Comparison of ENCODE assay signal across 8 mouse cellular contexts in the genomic region with DNA sequence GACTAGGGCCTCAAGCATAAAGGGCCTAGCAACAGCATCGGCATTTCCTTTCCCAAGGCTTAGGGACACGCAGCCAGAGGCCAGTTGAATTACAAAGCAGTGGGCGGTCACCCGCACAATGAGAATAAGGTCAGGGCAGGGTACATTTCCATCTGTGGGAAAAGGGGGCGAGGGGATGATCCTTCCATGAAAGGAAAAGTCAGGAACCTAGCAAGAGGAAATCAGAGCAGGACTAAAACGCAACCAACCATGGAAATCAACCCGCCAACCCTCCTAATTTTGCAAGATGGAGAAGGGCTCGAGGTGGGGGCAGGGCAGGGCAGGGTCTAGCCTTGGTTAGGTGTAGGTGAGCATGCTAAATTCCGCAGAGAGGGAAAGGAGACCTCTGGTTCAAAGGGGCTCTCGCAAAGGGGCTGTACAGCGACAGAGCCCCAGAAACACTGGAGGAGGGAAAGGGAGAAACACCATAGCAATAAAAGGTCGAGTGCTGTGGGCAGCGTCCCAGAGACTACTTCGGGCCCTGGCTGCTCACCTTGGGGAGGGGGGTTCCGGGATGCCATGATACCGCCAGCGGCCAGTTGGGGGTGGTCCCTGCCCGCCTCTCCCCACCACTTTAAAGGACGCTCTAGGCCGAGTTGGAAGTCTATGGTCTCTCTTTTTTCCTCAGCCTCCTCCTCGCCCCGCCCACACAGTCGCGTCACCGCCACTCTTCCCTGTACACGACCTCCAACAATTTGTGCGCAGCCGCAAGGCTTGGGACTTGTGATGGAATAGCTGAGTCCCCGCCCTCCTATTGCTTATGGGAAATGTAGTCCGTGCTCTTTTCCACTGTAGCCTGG. TPM values are rescaled to one million over a fixed set of nuclear protein-coding genes. Genes with fewer than 3 reads are reported as not detected.
DNase-seq lines count a peak whose midpoint lies in the region; ATAC-seq and TF ChIP-seq lines count a peak whose summit lies in the region.

A gene (minus strand): TSS at position 705 of the 839 bp plus-strand sequence.

- H3K9ac ChIP-seq in kidney, embryonic 16.5 days (replicated peaks; ENCODE audit: low read length) = peak within 1 kb of the TSS; percentile 71
- peak within 1 kb of the TSS; percentile 89 for H3K9ac ChIP-seq in liver, adult 2 months (ENCODE audit: low read depth, low read length)

- peak within 1 kb of the TSS; percentile 62 for H3K4me3 ChIP-seq in heart, embryonic 10.5 days
- H3K4me3 ChIP-seq in kidney, embryonic 16.5 days (ENCODE audit: low read length) = peak within 1 kb of the TSS; percentile 58
- H3K4me3 ChIP-seq in liver, adult 2 months (ENCODE audit: insufficient read depth, low read depth, low read length) = peak within 1 kb of the TSS; percentile 94
- peak within 1 kb of the TSS; percentile 55 for H3K4me3 ChIP-seq in myocyte

- no peak within 1 kb of the TSS for H3ac ChIP-seq in myocyte (ENCODE audit: control insufficient read depth, insufficient read length)

- H3K36me3 ChIP-seq in heart, embryonic 10.5 days = no peaks in the 10 kb centered on the region
- H3K36me3 ChIP-seq in kidney, embryonic 16.5 days (ENCODE audit: insufficient read depth, low read length) = no peaks in the 10 kb centered on the region
- peaks cover 4% of the 10 kb centered on the region; the same call in 1 of the 2 replicates for H3K36me3 ChIP-seq in liver, adult 2 months (ENCODE audit: control insufficient read depth, insufficient read depth, low read length)
- no peaks in the 10 kb centered on the region for H3K36me3 ChIP-seq in myocyte (ENCODE audit: control insufficient read depth, insufficient read depth)
- no peaks in the 10 kb centered on the region for H3K36me3 ChIP-seq in splenic B cell, adult 2 months (ENCODE audit: control insufficient read depth, insufficient read depth, low read length, poor library complexity, severe bottlenecking)

- peak; percentile 100 for ATAC-seq in erythroblast, adult 5-6 weeks (replicated peaks; ENCODE audit: low FRiP score, poor library complexity, severe bottlenecking)
- peak; percentile 99 for ATAC-seq in kidney, embryonic 16.5 days (ENCODE audit: low FRiP score, low TSS enrichment)

- no peaks in the 10 kb centered on the region for H3K9me3 ChIP-seq in heart, embryonic 10.5 days
- no peaks in the 10 kb centered on the region for H3K9me3 ChIP-seq in kidney, embryonic 16.5 days (ENCODE audit: low read length)

- H3K27ac ChIP-seq in heart, embryonic 10.5 days = peak within 1 kb of the TSS; percentile 91
- peak within 1 kb of the TSS; percentile 93 for H3K27ac ChIP-seq in kidney, embryonic 16.5 days (ENCODE audit: low read length)
- H3K27ac ChIP-seq in liver, adult 2 months (replicated peaks; ENCODE audit: insufficient read depth, low read depth, low read length) = peak within 1 kb of the TSS; percentile 99

- H3K4me1 ChIP-seq in heart, embryonic 10.5 days = no peaks in the 10 kb centered on the region
- no peaks in the 10 kb centered on the region for H3K4me1 ChIP-seq in kidney, embryonic 16.5 days (ENCODE audit: insufficient read depth, low read length)
- H3K4me1 ChIP-seq in liver, adult 2 months (ENCODE audit: control insufficient read depth, insufficient read depth, low read length) = peaks cover 3% of the 10 kb centered on the region; the same call in 1 of the 2 replicates

- H3K4me2 ChIP-seq in kidney, embryonic 16.5 days (replicated peaks; ENCODE audit: low read depth, low read length) = peak within 1 kb of the TSS; percentile 54
- peak within 1 kb of the TSS; percentile 65 for H3K4me2 ChIP-seq in myocyte (ENCODE audit: low read depth)

- H3K79me2 ChIP-seq in liver, adult 2 months (ENCODE audit: control insufficient read depth, insufficient read depth, low read length) = no peaks in the 10 kb centered on the region; the same call in 1 of the 2 replicates
- H3K79me2 ChIP-seq in myocyte (ENCODE audit: control insufficient read depth, insufficient read depth) = peaks cover 8% of the 10 kb centered on the region

- peak; percentile 89 to 92 for DNase-seq in B cell, adult 2 months
- peak; percentile 98 for DNase-seq in brain, adult 2 months (ENCODE audit: low read depth, low spot score)
- peak; percentile 95 for DNase-seq in heart, embryonic 10.5 days (ENCODE audit: low spot score)
- peak; percentile 89 for DNase-seq in liver, adult 2 months (ENCODE audit: extremely low read depth, low read depth, low spot score)
- peak; percentile 93 for DNase-seq in splenic B cell, adult 2 months (ENCODE audit: low read depth, low spot score)

- TF ChIP-seq POLR2A in liver, adult 2 months (IDR thresholded peaks at IDR 0.05; ENCODE audit: extremely low read depth, insufficient read depth, low read length) = no peak
- peak; percentile 40 for TF ChIP-seq POLR2A in myocyte (IDR thresholded peaks at IDR 0.05; ENCODE audit: insufficient read length, low read depth)

- H3K27me3 ChIP-seq in heart, embryonic 10.5 days (ENCODE audit: insufficient read depth, poor library complexity, severe bottlenecking) = no peaks in the 10 kb centered on the region
- no peaks in the 10 kb centered on the region for H3K27me3 ChIP-seq in kidney, embryonic 16.5 days (ENCODE audit: insufficient read depth, low read length)
- no peaks in the 10 kb centered on the region for H3K27me3 ChIP-seq in liver, adult 2 months (ENCODE audit: control insufficient read depth, insufficient read depth, low read length)
- no peaks in the 10 kb centered on the region for H3K27me3 ChIP-seq in myocyte (ENCODE audit: control insufficient read depth, insufficient read depth, insufficient read length)
- no peaks in the 10 kb centered on the region for H3K27me3 ChIP-seq in splenic B cell, adult 2 months (ENCODE audit: control insufficient read depth, insufficient read depth, low read length, poor library complexity, severe bottlenecking)

- 9% methylated on average over 30 of the region's 30 CpGs for WGBS in heart, embryonic 10.5 days
- WGBS in kidney, embryonic 16.5 days = 16% methylated on average over 28 of the region's 30 CpGs
- 2% methylated on average over 27 of the region's 30 CpGs for WGBS in liver, adult 2 months

- TF ChIP-seq CTCF in liver, adult 2 months (IDR thresholded peaks at IDR 0.05; ENCODE audit: low read depth, low read length) = no peak

TF ChIP-seq in myocyte, 11 proteins besides CTCF, POLR2A, EP300 and RAD21:
- TF ChIP-seq REST (IDR thresholded peaks at IDR 0.05; ENCODE audit: insufficient read depth, insufficient read length) (no peak), MAX (IDR thresholded peaks at IDR 0.05; ENCODE audit: low read depth) (no peak)

RNA-seq across cellular contexts. Expression of the gene that starts here (rescaled TPM):
- total RNA-seq in erythroblast, adult 5-6 weeks (2015; ENCODE audit: low replicate concordance) = 12.9 and 17.1 TPM in 2 replicates
- total RNA-seq in erythroblast, adult 5-6 weeks (2017; ENCODE audit: low replicate concordance) = 5.2 and 6.1 TPM in 2 replicates
- polyA plus RNA-seq in heart, embryonic 10.5 days (2016; fragmentation: Nextera tagmentation; extraction: Ambion mirVana) = 32.2 and 39.0 TPM in 2 replicates
- polyA plus RNA-seq in kidney, embryonic 16.5 days (2015; fragmentation: Nextera tagmentation; extraction: Ambion mirVana) = 64.4 and 66.1 TPM in 2 replicates
- 8.6 TPM in 2 replicates for total RNA-seq in liver, adult 2 months (2014; rRNA removed)
- 3.0 and 5.5 TPM in 2 replicates for polyA plus RNA-seq in liver, adult 2 months (2012; rRNA removed)
- polyA plus RNA-seq in myocyte (2012; fragmentation: generic; extraction: Trizol) = 10.4 TPM

Comparison
In these comparisons a context has a peak if more than half of its experiments do, and no peak if none do; other contexts are left out.
1. Peak in every context shown above with its lines: DNase-seq, ATAC-seq, H3K4me3 ChIP-seq and H3K27ac ChIP-seq.